Mouse (Mus musculus) spleen, adult 2 months (tissue): Measurements from ENCODE around the gene Clcn6. TPM values are rescaled to one million over a fixed set of nuclear protein-coding genes. Genes with fewer than 3 reads are reported as not detected.
A peak's percentile ranks its signal among the peaks of the same experiment; 100 is the strongest.

Experiments used
- DNase-seq, 2 experiments: peaks; one replicate each; pipeline versions ENCODE4 v3.0.0 to v3.0.0-alpha.2; 2012 to 2021; ENCODE audit warnings: low spot score in 2 of 2, low read depth in 1 of 2
- H3K27ac ChIP-seq: fragments of 200-500 bp; 2 replicates; pipeline ENCODE4 v1.5.1; 2012; ENCODE audit warnings: low read length, inconsistent platforms; ENCODE audit not compliant: insufficient read depth
- H3K27me3 ChIP-seq: fragments of 200-500 bp; 2 replicates; pipeline ENCODE4 v1.6.1; 2012; ENCODE audit warnings: mild to moderate bottlenecking, moderate library complexity, low read length, inconsistent platforms; ENCODE audit not compliant: control insufficient read depth, insufficient read depth
- H3K36me3 ChIP-seq: fragments of 200-500 bp; 2 replicates; pipeline ENCODE4 v1.6.1; 2012; ENCODE audit warnings: mild to moderate bottlenecking, low read length, inconsistent platforms; ENCODE audit not compliant: control insufficient read depth, insufficient read depth
- H3K4me1 ChIP-seq: fragments of 200-500 bp; 2 replicates; pipeline ENCODE4 v1.6.1; 2011; ENCODE audit warnings: inconsistent platforms; ENCODE audit not compliant: control insufficient read depth, insufficient read depth, insufficient read length
- H3K4me3 ChIP-seq: fragments of 200-500 bp; 2 replicates; pipeline ENCODE4 v1.5.1; 2011; ENCODE audit warnings: mild to moderate bottlenecking, inconsistent platforms; ENCODE audit not compliant: insufficient read depth, insufficient read length; ENCODE audit errors: extremely low read depth
- CTCF ChIP-seq: fragments of 200-500 bp; IDR thresholded peaks from 2 replicates; pipeline ENCODE4 v1.5.1; 2011; ENCODE audit warnings: mild to moderate bottlenecking, inconsistent platforms; ENCODE audit not compliant: insufficient read depth, insufficient read length, insufficient replicate concordance; ENCODE audit errors: extremely low read depth
- POLR2A ChIP-seq: fragments of 200-500 bp; IDR thresholded peaks from 2 replicates; pipeline ENCODE4 v1.6.1; 2011; ENCODE audit warnings: low read depth, low read length, inconsistent platforms
- WGBS: fragments of 180-500 bp; shearing (Covaris S2); methylation state at CpG from one replicate; pipeline ENCODE4 v1.1.7; 2018; 5-methylcytosine and 5-hydroxymethylcytosine counted together
- polyA plus RNA-seq: library from polyadenylated mRNA; depleted of rRNA; stranded (reverse); fragments of >200 nt; gene quantifications from 2 replicates; pipeline ENCODE4 v1.2.3, GENCODE M21; 2012

Clcn6 gene
- polyA plus RNA-seq, 1 experiment = 12.1 TPM

GRCm38 (mm10) chr4:148039254-148040028, 820 bp upstream of the Clcn6 start:
- WGBS = 25% methylated on average over 19 of the region's 19 CpGs
- Histone ChIP-seq H3K27ac (peak overlapping the region; percentile 47), H3K4me3 (peak overlapping the region; percentile 67), H3K27me3 (no peaks in the 10 kb centered on the region), H3K36me3 (0 out of 2 replicates have a peak, but pooled peaks cover 2% of the 10 kb centered on the region), H3K4me1 (peaks cover 14% of the 10 kb centered on the region)
- TF ChIP-seq CTCF (no peak), POLR2A (no peak)
- DNase-seq = no peak

- H3K36me3 ChIP-seq = no peaks in the 10 kb centered on the region
- TF ChIP-seq POLR2A (no peak), CTCF (no peak)
- H3K27me3 ChIP-seq = no peaks in the 10 kb centered on the region
- peaks cover 14% of the 10 kb centered on the region for H3K4me1 ChIP-seq
- 7% methylated on average over 26 of the region's 26 CpGs for WGBS
- DNase-seq = no peak
- H3K4me3 ChIP-seq = peak overlapping the region; percentile 88
- H3K27ac ChIP-seq = peak overlapping the region; percentile 93
Observed at GRCm38 (mm10) chr4:148038079-148038599, 482 bp downstream of the Clcn6 start.

GRCm38 (mm10) chr4:148035440-148035839, 3.2 kb downstream of the Clcn6 start:
- WGBS = 94% methylated on average over 3 of the region's 3 CpGs
- H3K27me3 ChIP-seq = no peaks in the 10 kb centered on the region
- no peak overlapping the region for H3K27ac ChIP-seq
- no peak for DNase-seq
- no peak overlapping the region for H3K4me3 ChIP-seq
- H3K36me3 ChIP-seq = no peaks in the 10 kb centered on the region; the same call in 1 of the 2 replicates
- peaks cover 6% of the 10 kb centered on the region for H3K4me1 ChIP-seq
- TF ChIP-seq CTCF (no peak), POLR2A (no peak)

GRCm38 (mm10) chr4:148033858-148034410, 4.7 kb downstream of the Clcn6 start:
- WGBS = 69% methylated on average over 7 of the region's 7 CpGs
- Histone ChIP-seq H3K27me3 (no peaks in the 10 kb centered on the region), H3K4me3 (no peak overlapping the region), H3K4me1 (no peaks in the 10 kb centered on the region; the same call in none of the 2 replicates), H3K36me3 (peaks cover 5% of the 10 kb centered on the region), H3K27ac (no peak overlapping the region)
- DNase-seq = no peak
- TF ChIP-seq POLR2A (no peak), CTCF (no peak)

GRCm38 (mm10) chr4:148030506-148030905, 8.1 kb downstream of the Clcn6 start:
- H3K27ac ChIP-seq = no peak overlapping the region
- 79% methylated on average over 5 of the region's 5 CpGs for WGBS
- no peak for TF ChIP-seq CTCF
- TF ChIP-seq POLR2A = no peak
- no peak for DNase-seq
- H3K4me1 ChIP-seq = no peaks in the 10 kb centered on the region
- H3K36me3 ChIP-seq = peaks cover 16% of the 10 kb centered on the region
- H3K4me3 ChIP-seq = no peak overlapping the region
- no peaks in the 10 kb centered on the region for H3K27me3 ChIP-seq

- Histone ChIP-seq H3K4me1 (no peaks in the 10 kb centered on the region), H3K27me3 (no peaks in the 10 kb centered on the region), H3K4me3 (no peak overlapping the region), H3K36me3 (peaks cover 20% of the 10 kb centered on the region), H3K27ac (no peak overlapping the region)
- TF ChIP-seq CTCF (no peak), POLR2A (no peak)
- no peak for DNase-seq
- WGBS = 95% methylated on average over 7 of the region's 7 CpGs
Observed at GRCm38 (mm10) chr4:148029297-148029696, 9.3 kb downstream of the Clcn6 start.
